Mouse (Mus musculus): ENCODE data around the gene Zyx. TPM values are rescaled to one million over a fixed set of nuclear protein-coding genes. Genes with fewer than 3 reads are reported as not detected.
A peak's percentile ranks its signal among the peaks of the same experiment; 100 is the strongest.

Gene Zyx
- polyA plus RNA-seq, 1 experiment, result 109 TPM

DNA sequence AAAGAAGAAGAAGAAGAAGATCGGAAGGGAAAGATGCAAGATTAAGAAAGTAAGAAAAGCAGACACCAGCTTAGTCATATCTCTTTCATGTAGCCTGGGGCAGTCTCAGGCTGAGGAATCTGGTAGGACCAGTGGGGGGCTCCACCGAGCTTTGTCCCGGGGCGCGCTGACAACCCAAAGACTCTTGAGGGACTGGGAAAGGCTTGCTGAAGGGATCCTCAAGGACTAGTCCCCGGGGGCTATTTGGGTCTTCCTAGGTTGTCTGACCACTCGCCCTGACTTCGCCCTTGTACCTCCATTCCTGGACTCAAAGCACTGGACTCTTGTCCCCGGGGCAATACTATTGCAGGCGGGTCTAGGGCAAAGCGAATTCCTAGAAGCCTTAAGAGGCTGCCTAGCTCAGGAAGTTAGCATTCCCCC is 414 bp upstream of the Zyx start:
- no peak for DNase-seq (ENCODE audit: low read depth, low spot score)
- under 1% methylated on average over 11 of the region's 11 CpGs for WGBS

DNA sequence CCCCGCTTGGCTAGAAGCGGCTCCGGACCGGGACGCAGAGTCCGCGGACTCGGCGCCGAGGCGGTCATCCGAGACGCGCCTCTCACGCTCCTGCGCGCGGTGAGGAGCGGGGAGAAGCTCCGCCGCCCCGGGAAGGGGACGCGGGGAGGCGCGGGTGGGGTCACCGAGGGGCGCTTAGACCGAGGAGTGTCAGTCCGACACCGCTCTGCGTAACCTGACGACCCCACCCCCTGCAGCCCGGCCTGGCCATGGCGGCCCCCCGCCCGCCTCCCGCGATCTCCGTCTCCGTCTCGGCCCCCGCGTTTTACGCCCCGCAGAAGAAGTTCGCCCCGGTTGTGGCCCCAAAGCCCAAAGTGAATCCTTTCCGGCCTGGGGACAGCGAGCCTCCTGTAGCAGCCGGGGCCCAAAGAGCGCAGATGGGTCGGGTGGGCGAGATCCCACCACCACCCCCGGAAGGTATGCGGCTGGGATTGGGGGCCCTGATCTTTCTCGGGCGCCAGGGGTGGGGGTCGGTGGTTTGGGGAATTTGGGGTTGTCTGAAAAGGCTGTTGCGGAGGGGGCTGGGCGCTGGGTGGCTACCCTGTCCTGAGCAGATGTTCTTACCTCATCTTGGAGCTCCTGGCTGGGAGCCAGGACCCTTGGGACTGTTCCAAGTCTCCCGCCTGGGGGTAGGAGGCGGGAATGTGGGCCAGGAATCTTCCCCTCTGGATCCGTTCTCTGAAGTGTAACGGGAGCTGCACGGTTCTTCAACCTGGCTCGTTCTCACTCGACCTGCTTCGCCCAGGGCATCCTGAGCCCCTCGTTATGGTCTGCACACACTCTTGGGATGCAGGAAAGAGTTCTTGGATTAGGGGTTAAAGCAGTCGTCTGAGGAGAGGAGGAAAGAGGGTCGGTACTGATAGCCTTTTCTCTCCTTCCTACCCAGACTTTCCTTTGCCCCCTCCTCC is 864 bp downstream of the Zyx start:
- 1% methylated on average over 72 of the region's 72 CpGs for WGBS
- DNase-seq (ENCODE audit: low read depth, low spot score), result no peak

- WGBS, result 34% methylated on average over 13 of the region's 13 CpGs
- no peak for DNase-seq (ENCODE audit: low read depth, low spot score)
Observed at GRCm38 (mm10) chr6:42350968-42351775, 1.7 kb downstream of the Zyx start.

GRCm38 (mm10) chr6:42351776-42352485 is 2.5 kb downstream of the Zyx start:
- WGBS, result 43% methylated on average over 7 of the region's 7 CpGs
- peak; percentile 64 for DNase-seq (ENCODE audit: low read depth, low spot score)

DNA sequence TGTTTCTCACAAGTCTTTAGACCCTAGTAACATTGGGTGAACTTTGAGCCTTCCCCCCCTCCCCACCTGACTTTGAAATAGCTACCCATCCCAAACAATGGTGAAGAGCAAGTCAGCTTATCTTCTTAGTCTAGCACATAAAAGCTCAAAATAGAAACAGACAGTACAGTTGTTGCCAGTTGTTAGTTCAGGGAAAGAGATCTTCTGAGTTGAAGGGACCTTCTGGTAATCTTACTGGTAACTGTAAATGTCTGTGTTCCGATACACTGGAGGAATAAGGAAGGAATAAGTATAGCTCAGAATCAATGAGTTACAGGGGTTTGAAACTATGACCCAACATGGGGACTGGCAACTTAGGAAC is 3.0 kb downstream of the Zyx start:
- no peak for DNase-seq (ENCODE audit: low read depth, low spot score)
- 75% methylated on average over 1 of the region's 1 CpGs for WGBS

- DNase-seq (ENCODE audit: low read depth, low spot score), result no peak
- WGBS, result 66% methylated on average over 8 of the region's 8 CpGs
Observed at GRCm38 (mm10) chr6:42353180-42353579, 3.8 kb downstream of the Zyx start.

DNA sequence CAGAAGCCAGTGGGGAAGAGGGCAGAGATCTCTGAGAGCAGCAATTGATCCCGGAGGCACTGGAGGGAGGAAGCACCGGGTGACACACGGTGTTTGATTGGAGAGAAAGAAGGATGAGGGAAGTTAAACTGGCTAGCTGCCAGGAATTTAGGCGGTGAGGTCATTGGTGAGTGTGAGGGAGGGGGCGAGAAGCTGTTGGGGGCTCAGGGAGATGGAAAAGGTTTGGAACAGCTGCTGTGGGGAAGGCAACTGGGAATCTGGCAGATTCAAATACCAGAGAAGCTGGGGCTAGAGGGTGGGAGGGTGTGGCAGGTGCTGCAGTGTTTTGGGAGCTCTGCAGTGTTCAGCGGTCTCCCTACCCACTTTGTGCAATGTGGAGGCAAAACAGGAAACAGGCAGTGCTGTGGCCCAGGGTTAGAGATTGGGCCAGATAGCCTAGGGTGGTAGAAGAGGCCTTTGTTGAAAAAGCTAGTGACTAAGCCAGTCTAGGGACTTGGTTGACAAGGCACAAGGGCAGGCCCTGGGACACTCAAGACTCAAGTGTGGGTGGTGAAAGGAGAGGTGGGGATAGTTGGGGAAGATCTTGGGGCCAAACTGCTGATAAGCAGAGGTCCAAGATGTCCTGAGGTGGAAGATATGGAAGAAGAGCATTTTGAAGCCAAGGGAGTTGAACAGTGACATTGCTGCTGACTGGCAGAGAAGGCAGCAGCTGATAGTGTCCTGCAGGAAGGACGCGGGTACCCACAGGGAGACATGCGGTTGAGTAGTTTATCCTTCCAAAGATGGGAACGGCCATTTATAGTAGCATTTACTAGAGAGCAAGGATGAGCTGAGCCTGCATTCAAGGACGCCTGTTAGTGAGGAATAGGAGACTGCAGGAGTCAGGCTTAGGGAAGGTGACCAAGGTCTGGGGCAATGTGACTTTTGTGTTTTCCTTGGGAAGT is 4.9 kb downstream of the Zyx start:
- DNase-seq (ENCODE audit: low read depth, low spot score), result no peak
- 35% methylated on average over 11 of the region's 11 CpGs for WGBS

DNA sequence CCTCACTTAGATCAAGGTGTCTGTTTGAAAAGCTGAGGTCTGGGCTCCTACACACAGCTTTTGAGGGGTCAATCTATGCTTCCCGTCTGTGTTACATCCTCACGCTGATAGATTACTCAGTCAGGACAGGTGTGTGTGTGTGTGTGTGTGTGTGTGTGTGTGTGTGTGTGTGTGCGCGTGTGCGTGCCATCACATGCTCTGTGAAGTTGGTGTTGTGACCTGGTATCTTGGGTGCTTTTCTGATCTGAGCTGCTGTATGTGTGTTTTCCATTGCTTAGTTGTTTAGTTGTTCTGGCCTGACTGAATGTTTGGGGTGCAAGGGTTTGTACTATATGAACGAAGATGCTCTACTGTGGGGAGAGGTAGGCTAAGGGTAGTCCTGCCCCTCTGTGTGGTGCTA is 5.9 kb downstream of the Zyx start:
- WGBS, result 88% methylated on average over 6 of the region's 6 CpGs
- DNase-seq (ENCODE audit: low read depth, low spot score), result no peak

DNA sequence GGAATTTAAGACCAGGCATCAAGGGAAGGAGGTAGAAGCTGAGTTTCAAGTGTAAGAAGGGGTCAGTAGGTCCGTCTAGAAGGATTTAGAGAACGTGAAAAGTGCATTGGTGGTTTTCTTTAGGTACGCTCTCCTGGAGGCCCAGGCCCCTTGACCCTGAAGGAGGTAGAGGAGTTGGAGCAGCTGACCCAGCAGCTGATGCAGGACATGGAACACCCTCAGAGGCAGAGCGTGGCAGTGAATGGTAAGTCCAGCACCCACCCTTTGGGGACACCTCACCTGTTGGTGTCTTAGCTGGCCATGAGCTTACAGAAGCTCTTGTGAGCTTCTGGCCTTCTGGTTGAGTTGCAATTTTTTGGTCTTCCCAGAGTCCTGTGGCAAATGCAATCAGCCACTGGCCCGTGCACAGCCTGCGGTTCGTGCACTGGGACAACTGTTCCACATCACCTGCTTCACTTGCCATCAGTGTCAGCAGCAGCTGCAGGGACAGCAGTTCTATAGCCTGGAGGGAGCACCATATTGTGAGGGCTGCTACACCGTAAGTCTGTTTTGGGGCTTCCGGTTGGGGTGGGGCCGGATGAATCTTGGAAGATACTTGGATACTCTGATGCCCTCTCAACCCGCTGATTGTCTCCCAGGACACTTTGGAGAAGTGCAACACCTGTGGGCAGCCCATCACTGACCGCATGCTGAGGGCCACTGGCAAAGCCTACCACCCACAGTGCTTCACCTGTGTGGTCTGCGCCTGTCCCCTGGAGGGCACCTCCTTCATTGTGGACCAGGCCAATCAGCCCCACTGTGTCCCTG is 6.6 kb downstream of the Zyx start:
- no peak for DNase-seq (ENCODE audit: low read depth, low spot score)
- WGBS, result 94% methylated on average over 13 of the region's 13 CpGs

DNA sequence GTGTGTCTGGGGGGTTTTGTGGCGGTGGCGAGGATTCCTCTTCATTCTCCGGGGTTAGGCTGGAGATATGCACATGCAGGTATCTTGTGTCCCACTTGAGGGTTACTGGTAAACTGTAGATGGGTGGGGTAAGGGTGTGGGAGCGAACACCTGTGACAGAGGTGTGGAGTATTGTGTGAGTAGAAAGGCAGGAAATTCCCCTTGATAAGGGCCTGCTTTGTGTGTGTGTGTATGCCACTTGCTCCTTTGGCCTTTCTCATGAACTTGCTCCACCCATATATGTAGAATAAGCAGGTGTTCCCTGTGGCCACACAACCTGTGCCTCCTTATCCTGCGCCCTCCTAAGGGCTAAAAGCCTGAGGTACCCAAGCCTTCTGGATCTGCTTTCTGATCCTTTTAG is 7.5 kb downstream of the Zyx start:
- WGBS, result 30% methylated on average over 5 of the region's 5 CpGs
- DNase-seq (ENCODE audit: low read depth, low spot score), result no peak

DNA sequence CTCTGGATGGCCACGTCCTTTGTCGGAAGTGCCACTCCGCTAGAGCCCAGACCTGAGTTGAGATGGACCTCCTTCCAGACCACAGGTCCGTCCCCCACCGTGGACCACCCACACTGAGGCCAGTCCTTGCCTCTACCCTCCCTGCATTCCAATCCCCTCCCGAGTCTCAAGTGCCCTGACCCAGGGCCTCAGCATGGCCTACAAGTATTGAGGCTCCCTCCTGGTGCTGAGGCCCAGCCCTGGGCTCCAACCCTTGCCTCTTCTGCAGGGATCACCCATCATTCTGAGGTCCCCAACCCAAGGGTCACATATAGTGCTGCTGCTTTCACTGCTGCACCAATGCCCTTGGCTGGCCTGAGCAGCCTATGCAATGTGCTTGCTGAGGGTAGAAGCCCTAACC is 8.5 kb downstream of the Zyx start:
- no peak for DNase-seq (ENCODE audit: low read depth, low spot score)
- 69% methylated on average over 6 of the region's 6 CpGs for WGBS

DNA sequence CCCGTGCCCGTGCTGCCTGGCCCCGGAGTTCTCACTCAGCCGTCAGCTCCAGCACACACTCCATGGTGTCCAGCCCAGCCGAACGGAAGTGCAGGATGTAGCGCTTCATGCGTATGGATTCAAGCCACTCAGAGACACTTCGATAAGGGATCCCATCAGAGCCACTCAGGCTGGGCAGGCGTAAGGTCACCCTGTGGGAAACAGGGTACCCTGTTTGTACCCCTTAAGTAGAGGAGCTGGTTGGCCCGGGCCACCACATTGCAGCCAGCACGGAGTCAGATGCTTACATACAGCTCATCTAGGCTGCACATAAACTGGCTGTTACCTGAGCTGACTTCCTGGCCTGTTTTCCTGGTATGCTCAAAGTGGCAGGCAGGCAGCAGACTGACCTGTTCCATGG is 9.5 kb downstream of the Zyx start:
- WGBS, result 92% methylated on average over 12 of the region's 12 CpGs
- DNase-seq (ENCODE audit: low read depth, low spot score), result no peak

- no peak for DNase-seq (ENCODE audit: low read depth, low spot score)
- WGBS, result 72% methylated on average over 9 of the region's 9 CpGs
Observed at GRCm38 (mm10) chr6:42359364-42360147, 10.1 kb downstream of the Zyx start.

GRCm38 (mm10) chr6:42360231-42360840 is 10.9 kb downstream of the Zyx start:
- WGBS, result 89% methylated on average over 6 of the region's 6 CpGs
- DNase-seq (ENCODE audit: low read depth, low spot score), result no peak

- 91% methylated on average over 13 of the region's 13 CpGs for WGBS
- DNase-seq (ENCODE audit: low read depth, low spot score), result no peak
Observed at GRCm38 (mm10) chr6:42361041-42361895, 11.8 kb downstream of the Zyx start.

DNA sequence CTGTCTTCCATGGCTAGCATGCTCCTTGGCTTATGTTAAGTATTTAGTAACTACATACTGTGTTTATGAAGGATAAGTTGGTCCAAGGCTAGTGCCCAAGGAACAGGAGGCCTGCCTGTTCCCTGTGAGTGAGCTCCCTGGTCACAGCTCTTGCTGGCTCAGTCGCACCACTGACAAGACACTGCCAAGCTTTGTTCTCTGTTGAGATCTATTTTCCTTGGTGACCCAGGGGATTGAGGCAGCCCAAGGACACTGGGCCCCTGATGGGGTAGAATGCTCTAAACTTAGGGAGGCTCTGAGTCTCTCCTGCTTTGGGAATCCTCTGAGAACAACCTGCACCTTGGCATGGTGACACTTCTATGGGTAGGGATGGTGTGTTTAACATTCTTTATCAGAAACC is 12.6 kb downstream of the Zyx start:
- DNase-seq (ENCODE audit: low read depth, low spot score), result no peak
- WGBS, result 81% methylated on average over 1 of the region's 1 CpGs
